8 mouse cellular contexts compared by ENCODE assay signal in genomic region chr3:57505991-57506390, GRCm38 (mm10).
DNase-seq lines count a peak whose midpoint lies in the region.

No protein-coding gene starts in this region.

- no peaks in the 10 kb centered on the region for H3K9me3 ChIP-seq in hindbrain, embryonic 10.5 days

- intact Hi-C loops in heart, postnatal 36 days (cut with DNase I) = loop anchor here (2.0 to 5.0 kb wide), 2 partner anchors 36 to 69 kb away; partner anchors contain the start of gene Wwtr1

- no peak overlapping the region for H3K27ac ChIP-seq in hindbrain, embryonic 10.5 days

- peak; percentile 40 for DNase-seq in adrenal gland, postnatal 10 days
- no peak for DNase-seq in adrenal gland, adult 18-20 months (ENCODE audit: low spot score in 2 of 2)
- DNase-seq in layer of hippocampus, postnatal 10 days (ENCODE audit: low spot score in 2 of 2) = peak; percentile 31 to 38
- DNase-seq in layer of hippocampus, adult 9-11 months = no peak
- DNase-seq in cerebellum, postnatal 36 days = peak; percentile 20 to 27
- peak; percentile 58 to 67 for DNase-seq in heart, postnatal 36 days
- DNase-seq in lung, postnatal 14 days = no peak
- DNase-seq in hindbrain, embryonic 10.5 days (ENCODE audit: low spot score) = no peak

- H3K36me3 ChIP-seq in hindbrain, embryonic 10.5 days = no peaks in the 10 kb centered on the region

- WGBS in hindbrain, embryonic 10.5 days = 92% methylated on average over 10 of the region's 10 CpGs

- H3K27me3 ChIP-seq in hindbrain, embryonic 10.5 days (ENCODE audit: insufficient read depth, poor library complexity, severe bottlenecking) = no peaks in the 10 kb centered on the region

- H3K4me3 ChIP-seq in hindbrain, embryonic 10.5 days = no peak overlapping the region

- H3K4me1 ChIP-seq in hindbrain, embryonic 10.5 days (replicated peaks) = 0 out of 2 replicates have a peak, but pooled peaks cover 10% of the 10 kb centered on the region

Comparison
In these comparisons a context has a peak if more than half of its experiments do, and no peak if none do; other contexts are left out.
1. DNase-seq: peak in adrenal gland, postnatal 10 days (single experiment), layer of hippocampus, postnatal 10 days (2 of 2), cerebellum, postnatal 36 days (2 of 2) and heart, postnatal 36 days (2 of 2); none in adrenal gland, adult 18-20 months (0 of 2), layer of hippocampus, adult 9-11 months (single experiment), lung, postnatal 14 days (single experiment) and hindbrain, embryonic 10.5 days (single experiment).